Mouse (Mus musculus): ENCODE measurements at regions not wholly inside any gene's neighbourhood (a gene's known extent, or its start where the extent isn't known, plus 50 kb on each side); places are given as distances from the start of the nearest gene placed in this dataset.
A peak's percentile ranks its signal among the peaks of the same experiment; 100 is the strongest.

DNA sequence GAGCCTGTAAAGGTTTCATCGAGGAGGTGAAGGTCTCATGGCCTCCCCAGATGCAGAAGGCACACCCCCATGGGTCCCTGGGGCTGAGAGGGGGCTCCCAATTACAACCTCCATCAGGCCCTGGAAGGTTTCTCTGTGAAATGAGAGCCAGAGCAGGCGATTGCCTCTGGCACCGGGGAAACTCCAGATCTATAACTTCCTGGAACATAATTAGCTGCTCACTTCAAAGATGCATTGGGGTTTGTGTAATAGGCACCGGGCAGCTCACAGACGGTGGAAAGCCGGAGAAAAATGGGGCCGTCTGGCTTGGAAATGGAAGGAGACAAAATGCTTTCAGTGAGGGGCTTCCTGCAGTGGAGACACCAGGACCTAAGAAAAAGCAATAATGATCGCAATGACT lies 151.2 kb upstream of the Mvb12b start:
- no peak for DNase-seq

DNA sequence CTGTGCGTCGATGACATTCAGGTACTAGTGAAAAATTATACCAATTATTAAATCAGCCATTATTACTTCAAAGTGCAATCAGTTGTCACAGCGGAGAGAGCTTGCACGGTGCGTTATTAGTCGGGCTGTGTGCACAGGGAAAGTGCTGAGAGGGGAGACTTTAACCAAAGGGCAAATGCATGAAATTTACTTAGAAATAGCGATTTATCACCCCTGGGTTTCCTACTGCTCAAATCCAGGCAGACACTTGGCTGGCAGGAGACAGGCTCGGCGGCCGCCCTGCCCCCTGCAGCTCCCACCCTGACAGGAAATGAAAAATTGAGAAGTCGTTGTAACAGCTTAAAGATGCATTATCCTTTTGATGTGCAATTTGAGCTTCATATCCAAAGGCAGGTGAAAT lies 145.5 kb upstream of the Mvb12b start:
- no peak for DNase-seq

DNA sequence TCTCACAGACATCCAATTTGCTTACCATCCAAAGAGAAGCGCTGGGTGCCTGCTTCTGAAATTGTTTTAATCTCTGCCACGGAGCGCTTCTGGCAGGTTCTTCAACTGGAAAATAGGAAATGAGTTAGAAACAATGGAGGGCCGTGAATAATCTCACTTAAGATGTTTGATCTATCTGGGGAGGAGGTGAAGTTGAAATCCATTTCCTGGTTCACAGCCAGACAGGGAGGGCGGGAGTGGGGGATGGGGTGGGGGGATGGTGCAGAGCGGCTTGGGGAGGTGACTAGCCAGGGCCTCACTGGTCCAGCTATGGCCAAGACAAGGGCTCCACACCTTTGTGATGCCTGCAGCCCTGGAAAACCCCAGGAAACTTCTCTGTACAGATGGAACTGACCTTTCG lies 143.7 kb upstream of the Mvb12b start:
- no peak for DNase-seq

DNA sequence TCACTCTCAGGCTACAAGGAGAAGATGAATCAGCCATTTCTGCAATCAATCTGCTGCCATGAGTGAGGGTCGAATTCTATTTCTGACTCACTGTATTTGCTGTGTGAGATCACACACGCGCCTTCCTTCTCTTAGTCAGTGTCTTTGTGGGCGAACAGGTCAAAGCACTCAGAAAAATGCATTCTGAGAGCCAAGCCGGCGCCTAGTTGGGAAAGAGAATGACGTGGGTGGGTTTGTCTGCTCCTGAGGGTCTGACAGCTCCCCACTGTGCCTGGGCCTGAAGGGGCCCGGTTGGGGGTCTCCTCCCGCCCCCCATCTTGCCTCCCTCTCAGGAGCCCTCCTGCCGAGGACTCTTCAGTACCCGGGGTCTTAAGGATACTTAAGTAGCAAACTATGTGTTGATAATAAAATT lies 143.3 kb upstream of the Mvb12b start:
- DNase-seq = no peak

DNA sequence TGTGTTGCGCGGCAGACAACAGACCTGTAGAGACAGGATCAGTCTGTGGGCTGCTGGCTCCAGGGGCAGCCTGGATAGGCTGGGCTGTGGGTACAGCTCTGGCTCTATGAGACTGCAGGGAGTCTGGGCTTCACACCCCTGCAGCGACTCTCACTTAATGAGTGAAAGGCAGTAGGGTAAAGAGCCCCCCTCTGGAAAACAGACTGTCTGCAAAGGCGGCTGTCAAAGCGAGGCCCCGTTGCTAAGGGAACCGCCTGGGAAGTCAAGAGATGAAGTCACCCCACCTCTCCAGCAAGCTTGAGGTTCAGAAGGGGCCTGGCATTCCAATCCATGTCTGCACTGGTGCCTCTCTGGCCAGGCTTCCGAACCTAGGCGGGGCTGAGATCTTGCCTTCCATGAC lies 139.7 kb upstream of the Mvb12b start:
- DNase-seq = no peak

DNA sequence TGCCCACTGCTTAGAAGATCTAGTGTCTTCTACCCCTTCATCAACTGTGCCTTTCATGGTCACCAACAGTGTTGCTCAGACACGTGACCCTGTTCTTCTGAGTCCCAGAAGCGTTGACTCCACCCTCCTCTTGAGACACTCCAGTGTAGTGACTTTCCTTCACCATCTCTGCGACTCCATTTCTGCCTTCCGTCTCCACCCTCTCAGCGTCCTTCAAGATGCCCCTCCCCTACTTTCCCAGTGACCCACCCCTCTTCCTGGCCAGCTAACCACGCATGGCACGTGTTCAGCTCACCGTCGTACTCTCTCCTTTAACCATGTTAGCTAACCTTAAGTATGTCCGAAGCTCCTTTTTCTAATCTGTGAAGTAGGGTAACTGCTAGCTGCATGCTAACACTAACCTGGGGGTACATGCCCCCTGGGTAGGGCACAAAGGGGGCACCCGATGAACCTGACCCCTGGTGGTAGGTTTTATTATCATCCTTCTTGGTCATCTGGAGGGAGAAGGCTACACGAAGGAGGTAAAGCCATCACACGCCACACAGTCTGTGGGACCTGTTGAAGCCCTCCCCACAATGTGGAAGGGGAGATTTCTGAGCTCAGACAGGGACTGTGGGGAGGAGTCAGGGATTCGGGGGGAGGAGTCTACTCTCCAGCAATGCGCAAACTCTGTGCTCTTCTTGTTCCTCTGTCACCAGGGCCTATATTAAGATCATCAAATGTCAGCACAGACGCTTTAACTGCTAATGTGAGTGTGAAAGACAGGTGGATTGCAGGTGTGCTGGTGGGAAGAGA lies 139.0 kb upstream of the Mvb12b start:
- no peak for DNase-seq

DNA sequence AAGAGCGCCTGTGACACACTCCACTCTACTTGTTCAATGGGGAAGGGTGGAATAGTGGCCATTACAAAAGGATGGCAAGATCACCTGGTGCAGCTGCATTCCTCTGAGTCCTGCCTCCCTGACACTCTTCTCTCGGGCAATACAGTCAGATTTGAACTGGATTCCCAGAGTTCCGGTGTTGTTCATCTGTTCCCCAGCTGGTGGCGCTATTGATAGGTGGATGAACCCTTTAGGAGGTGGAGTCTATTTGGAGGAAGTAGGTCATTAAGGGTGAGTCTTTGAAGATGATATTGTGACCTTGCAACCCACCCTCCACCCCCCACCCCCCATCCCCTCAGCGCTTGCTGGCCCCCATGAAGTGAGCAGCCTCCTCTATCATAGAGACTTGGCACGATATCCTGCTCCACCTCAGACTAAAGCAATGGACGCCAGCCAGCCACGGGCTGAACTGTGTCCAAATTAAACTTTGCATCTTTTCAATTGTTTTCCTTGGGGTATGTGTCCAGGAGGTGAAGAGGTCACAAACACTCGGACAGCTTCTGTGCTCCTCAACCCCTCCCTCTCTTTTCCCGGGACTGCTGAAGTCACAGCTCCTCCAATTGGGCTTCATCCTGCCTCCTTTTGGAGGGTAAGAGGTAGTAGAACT lies 138.1 kb upstream of the Mvb12b start:
- peak; percentile 64 for DNase-seq

DNA sequence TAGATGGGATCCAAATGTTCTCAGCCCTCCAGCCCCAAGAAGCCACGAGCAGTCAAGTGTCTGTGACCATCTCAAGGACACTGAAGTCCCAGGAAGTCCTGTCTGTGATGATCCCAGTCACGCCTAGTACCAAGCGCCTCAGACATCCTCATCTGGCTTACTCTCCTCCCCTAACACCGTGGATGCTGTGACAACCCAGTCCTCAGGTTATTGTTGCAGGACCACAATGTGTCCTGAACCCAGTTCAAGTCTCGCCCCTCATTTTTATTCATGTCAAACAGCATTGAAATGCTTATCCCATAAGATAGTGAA lies 129.4 kb upstream of the Mvb12b start:
- DNase-seq = no peak

DNA sequence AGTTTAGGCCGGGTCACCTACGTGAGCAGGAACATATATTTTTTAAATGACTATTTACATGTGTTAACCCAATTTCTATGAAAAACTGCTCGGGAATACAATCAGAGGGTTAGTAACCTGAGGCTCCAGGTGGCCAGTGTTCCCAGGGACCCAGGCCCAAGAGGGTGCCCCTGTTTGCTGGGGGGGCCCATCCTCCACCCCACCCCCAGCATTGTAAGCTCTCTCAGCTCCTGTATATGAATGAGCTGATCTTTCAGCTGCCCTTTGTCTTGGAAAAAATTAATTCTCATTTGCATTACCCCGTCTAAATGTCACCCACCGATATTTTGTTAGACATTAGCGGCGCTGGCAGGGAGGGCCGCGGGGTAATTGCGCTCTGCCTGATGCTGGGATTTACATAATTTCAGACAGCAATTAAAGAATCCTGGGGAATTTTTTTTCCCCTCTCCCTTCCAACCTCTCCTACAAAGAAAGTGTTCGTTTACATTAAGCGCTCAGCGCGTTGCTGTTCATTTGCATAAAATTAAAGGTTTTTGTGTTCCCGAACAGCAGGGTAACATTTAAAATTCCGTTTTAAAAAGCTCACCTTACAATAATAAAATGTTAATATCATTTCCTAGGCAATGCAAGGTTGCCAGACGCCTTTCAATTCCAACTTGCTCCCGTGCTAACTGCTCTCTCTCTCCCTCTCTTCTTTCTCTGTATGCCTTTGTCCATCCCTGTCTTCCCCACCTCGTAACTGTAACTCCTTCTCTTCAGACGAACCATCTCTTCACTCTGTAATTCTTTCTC lies 128.8 kb upstream of the Mvb12b start:
- no peak for DNase-seq

DNA sequence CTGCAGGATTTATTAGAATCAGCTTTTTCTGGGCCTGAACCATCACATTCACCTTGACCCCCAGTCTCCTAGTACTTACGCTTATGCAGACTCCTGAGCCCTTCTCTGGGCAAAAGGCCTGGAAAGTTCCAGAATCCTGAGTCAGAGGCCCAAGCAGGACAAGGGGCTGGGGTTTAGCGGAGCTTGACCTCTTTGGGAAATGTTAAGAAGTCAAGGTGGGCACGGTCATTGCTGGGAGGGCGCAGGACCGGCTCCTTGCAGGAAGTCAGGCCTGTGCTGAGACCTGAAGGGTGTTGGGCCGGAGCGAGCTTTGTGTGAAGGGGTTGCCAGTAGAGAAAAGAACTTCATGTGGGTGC lies 127.9 kb upstream of the Mvb12b start:
- no peak for DNase-seq

DNA sequence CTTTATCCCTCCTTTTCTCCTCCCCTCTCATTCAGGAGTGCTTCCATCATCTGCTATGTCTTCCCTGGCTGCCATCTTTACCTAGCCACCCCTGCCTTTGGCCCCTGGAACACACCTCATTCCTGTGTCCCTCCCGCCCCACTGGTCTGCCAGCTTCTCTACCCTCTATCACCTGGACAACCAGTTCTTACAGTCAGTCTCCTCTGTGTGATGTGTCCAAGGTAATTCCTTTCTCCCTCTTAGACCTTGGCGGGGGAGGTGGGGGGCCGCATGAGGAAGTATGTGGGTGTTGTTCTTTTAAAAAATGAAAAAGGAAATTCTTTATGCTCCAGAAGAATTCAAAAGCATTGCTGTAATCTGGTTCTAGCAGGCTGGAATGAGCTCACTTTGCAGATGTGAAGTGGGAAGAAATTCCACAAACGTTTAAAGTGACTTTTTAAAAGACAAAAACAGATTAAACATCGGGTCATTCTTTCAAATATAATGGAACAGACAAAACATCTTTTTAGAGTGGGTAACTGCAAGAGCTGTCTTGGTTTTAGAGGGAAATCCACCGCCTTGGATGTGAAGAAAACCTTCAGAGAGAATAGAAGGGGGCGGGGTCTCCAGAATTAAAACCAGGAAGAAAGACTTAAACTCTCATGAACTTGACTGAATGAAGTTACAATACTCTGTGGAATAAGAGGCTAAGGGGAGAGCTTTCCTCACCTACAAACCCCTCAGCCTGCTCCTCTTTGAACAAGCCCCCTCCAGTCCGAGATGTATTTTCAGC lies 127.3 kb upstream of the Mvb12b start:
- DNase-seq = no peak

DNA sequence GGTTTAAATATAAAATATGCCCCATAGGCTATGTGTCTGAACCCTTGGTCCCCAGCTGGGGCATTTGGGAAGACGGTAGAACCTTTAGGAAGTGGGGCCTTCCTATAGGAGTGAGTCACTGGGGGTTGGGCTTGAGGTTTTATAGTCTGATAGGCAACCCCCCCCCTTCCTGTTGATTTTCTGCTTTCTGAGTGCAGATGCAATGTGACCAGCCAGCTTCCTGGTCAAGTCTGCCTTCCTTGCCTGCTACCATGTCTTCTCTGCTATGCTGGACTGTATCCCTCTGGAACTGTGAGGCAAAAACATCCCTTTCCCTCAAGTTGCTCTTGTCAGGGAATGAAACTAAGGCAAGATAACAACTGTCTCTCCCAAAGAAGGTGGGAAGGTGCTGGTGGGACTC lies 122.4 kb upstream of the Mvb12b start:
- no peak for DNase-seq

DNA sequence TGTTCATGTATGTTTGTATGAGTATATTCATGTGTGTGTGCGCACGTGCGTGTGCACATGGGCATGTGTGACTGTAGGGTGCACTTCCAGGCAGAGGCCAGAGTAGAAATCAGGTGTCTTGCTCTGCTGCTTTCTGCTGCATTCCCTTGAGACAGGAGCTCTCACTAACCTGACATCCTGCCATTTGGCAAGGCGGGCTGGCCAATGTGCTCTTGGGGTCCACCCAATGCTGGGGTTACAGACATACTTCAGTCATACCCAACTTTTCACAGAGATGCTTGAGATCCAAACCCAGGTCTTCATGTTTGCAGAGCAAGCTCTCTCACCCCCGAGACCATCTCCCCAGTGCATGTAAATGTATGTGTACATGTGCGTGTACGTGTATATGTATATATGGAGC lies 120.2 kb upstream of the Mvb12b start:
- DNase-seq = no peak

DNA sequence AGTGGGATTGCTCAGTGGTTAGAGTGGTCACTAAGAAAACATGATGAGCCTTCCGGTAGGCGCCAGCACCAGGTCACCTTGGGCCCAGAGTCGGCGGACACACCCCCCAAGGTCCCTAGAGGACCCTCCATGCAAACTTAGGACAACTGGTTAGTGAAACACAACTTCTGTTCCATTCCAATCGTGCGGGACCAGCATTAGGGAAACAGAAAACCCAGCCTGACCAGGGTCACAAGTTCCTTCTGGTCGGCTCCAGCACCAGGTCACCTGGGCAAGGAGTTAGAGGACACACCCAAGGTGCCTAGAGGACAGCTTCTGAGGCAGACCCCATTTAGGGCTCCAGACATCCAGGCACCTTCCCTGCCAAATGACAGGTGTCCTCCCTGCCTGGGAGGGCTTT lies 109.4 kb upstream of the Mvb12b start:
- no peak for DNase-seq

DNA sequence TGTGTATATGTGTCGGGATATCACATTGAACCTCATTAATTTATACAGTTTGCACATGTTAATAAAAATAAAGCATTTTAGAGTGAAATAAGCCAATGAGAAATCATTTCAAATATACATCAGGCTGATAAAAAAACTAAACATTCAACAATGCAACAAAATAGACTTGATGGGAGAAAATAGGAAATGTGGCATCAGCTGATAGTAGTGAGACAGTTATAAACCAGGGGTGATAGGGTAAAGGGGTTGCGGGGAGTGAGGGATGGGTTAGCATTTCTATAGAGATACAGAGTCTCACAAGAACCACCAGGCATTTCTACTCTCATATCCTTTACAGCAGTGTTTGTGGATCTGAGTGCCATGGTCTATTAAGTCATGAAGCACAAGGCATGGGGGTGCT lies 108.6 kb upstream of the Mvb12b start:
- no peak for DNase-seq

DNA sequence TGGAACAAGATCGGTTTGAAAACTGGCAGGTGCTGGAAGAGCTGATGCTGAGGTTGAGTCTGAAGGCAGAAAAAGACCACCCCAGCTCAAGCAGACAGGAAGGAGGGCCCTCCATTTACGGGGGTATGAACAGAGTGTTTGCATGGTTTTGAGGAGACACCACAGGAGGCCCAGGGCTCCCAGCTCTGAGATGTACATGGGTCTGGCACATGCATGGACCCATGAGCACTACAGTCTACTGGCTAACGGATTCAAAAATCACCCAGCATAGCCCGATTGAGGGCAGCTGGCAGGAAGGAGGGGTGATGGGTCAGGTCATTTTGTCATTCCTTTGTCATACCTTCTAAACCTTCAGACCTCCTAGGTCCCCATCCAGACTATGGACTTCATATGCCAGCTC lies 103.6 kb upstream of the Mvb12b start:
- DNase-seq = no peak

DNA sequence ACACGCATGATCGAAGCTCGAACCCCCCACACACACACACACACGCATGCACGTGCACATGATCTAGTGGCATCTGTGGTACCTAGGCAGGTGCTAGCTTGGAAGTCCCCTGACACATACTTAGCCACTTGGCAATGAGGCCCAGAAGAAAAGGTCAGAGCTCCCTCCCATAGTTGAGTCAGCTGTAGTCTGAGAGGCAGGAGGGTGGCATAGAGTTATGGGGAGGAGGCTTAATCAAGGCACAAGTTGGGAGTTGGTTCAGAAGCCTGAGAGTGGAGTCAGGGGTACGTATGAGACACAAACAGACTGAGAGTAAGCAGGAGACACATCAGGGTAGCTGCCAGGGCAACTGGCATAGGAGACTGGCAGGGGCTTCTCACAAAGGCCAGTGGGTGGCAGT lies 103.0 kb upstream of the Mvb12b start:
- DNase-seq = no peak

DNA sequence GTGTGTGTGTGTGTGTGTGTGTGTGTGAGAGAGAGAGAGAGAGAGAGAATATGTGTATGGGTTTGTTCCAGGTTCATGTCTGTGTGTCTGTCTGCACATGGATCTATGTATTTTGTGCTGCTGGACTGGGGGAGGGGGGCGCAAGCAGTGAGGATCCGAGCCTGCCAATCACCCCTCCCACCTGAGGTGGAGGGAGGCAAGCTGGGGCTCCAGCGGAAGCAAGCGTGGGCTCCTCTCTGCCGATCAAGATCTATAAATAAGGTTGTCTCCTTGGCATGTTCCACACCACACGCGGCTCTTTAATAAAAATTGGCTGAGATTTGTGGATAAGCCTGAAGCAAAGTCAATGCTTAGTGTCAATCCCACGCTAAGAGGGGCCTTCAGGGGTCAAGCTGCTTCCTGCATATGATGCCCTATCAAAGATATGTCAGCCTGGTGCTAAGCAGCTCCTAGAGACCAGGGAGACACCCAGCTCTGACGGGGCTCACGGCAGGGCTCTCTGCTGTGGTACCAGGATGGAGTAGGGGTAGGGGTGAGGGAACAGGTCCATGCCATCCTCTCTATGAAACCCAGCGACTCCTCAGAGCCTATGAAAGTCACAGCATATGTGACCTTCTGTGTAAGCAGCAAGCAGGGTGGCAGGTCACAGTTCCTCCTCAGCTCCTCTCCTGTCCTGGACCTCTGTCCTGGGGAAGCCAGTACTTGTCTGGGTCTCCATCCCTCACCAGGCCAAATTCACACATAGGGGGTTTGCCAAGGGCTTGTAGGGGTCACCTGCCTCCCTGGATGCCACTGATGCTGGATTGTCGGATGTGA lies 102.0 kb upstream of the Mvb12b start:
- no peak for DNase-seq

DNA sequence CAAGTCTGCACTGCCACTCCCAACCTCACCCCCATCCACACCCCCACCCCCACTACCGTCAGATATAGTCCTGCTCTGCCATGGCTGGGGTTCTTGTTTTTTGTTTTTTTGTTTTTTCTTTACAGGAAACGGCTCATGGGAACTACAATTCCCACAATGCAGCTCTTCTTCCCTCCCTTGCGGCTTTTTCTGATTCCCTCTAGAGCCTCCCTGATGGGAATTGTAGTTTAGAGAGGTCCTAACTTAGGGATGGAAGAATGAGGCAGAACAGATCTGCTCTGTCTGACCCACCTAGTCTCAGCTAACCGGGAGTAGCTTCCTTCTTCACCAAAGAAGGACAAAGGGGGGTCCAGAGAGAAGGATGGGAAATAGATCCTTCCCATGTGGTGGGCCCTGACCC lies 98.7 kb upstream of the Mvb12b start:
- peak; percentile 53 for DNase-seq

DNA sequence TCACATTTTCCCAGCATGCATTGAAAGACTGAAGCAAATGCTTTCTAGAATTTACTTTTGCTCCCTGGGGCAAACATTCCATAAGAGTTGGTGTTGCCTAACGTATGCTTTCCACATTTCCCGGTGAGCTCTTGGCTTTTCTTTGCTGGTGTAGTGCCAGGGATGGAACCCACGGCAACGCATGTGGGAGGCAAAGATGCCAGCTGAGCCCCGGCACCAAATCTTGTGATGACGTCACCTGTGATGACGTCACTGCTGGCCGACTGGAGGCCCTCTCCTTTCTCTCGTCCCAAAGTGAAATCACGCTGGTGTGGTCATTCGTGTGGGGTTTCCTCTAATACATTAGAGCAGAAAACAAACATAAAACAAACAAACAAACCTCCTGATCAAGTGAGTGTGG lies 97.6 kb upstream of the Mvb12b start:
- no peak for DNase-seq

DNA sequence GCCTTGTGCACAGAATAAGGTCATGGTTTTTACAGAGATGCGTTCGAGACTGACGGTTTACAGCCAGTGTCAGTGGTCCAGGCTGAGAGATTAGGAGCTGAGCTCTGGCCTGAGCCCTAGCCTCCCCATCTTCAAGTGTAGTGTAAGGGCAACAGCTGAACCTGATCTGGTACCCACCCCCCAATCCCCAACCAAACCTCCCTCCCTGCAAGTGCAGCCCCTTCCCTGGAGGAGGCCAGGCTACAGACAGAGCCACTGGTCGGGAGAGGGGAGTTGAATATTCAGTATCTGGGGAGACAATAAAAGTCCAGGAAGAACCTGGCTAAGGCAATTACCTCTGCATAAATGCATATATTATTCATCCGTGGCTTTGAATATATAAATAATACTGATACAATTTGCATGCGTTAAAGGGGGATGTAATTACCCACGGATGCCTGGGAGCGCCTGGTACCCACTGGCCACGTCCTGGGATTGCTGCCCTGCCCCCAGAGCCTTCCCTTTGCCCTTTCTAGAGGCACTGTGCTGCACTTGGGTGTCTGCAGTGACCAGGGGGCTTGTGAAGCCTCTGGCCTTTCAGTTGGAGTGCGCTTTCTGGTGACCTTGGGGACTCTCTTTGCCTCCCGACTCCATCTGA lies 95.5 kb upstream of the Mvb12b start:
- DNase-seq = no peak

DNA sequence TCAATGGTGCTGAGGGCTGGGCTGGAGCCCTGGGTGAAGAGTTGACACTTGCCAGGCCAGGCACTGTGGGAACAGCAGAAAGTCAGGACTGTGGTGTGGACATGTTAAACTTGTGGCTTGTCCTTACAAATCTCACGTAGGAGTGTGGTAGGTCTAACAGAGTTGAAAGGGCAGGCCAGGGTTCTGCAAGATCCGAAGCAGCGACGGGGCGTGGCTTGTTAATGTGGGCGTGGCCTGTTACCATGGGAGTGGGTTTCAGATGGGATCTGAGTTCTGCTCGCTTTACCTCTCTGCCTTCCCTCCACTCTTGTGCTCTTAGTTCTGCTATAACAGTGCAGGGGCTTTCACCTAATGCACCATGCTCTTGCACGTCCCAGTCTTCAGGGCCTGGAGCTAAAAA lies 94.2 kb upstream of the Mvb12b start:
- DNase-seq = no peak

Data from kidney, postnatal 10 days (tissue).